8 mouse cellular contexts compared by ENCODE assay signal in genomic region chr7:4836351-4836792, GRCm38 (mm10). TPM values are rescaled to one million over a fixed set of nuclear protein-coding genes. Genes with fewer than 3 reads are reported as not detected.
DNase-seq lines count a peak whose midpoint lies in the region; ATAC-seq lines count a peak whose summit lies in the region.

No protein-coding gene starts in this region.

- H3K27me3 ChIP-seq in intestine, embryonic 15.5 days (replicated peaks): peaks cover 44% of the 10 kb centered on the region
- H3K27me3 ChIP-seq in liver, embryonic 12.5 days (replicated peaks): peaks cover 94% of the 10 kb centered on the region
- H3K27me3 ChIP-seq in stomach, embryonic 14.5 days (ENCODE audit: control insufficient read depth, insufficient read depth, low read length): peaks cover 20% of the 10 kb centered on the region; the same call in 1 of the 2 replicates

- DNase-seq in frontal cortex, postnatal 36 days (ENCODE audit: low spot score in 2 of 2): peak; percentile 26 to 54
- no peak for DNase-seq in frontal cortex, adult 2 months (ENCODE audit: extremely low spot score in 1 of 2, low spot score in 1 of 2)
- peak; percentile 88 for DNase-seq in cerebellum, adult 9-10 months
- DNase-seq in gastrocnemius, adult 8-10 months (ENCODE audit: low spot score in 2 of 2): peak; percentile 15 to 50

- WGBS in intestine, embryonic 15.5 days: under 1% methylated on average over 51 of the region's 51 CpGs
- under 1% methylated on average over 51 of the region's 51 CpGs for WGBS in liver, embryonic 12.5 days (ENCODE audit: insufficient replicate concordance)
- under 1% methylated on average over 51 of the region's 51 CpGs for WGBS in stomach, embryonic 14.5 days

- ATAC-seq in intestine, embryonic 15.5 days: peak; percentile 92
- peak; percentile 37; the same call in 1 of the 2 replicates for ATAC-seq in liver, embryonic 12.5 days
- 0 out of 2 replicates have a peak, but pooled peaks have one; percentile 34 for ATAC-seq in monocyte, adult 5-6 weeks (replicated peaks; ENCODE audit: insufficient number of reproducible peaks, low FRiP score, low TSS enrichment, poor library complexity, severe bottlenecking)
- ATAC-seq in stomach, embryonic 14.5 days (ENCODE audit: insufficient number of reproducible peaks, insufficient read depth, low FRiP score, low read depth): peak; percentile 74

- no peaks in the 10 kb centered on the region for H3K9me3 ChIP-seq in intestine, embryonic 15.5 days
- H3K9me3 ChIP-seq in liver, embryonic 12.5 days (replicated peaks): no peaks in the 10 kb centered on the region
- H3K9me3 ChIP-seq in stomach, embryonic 14.5 days (ENCODE audit: control insufficient read depth, low read depth, low read length): 0 out of 2 replicates have a peak, but pooled peaks cover 3% of the 10 kb centered on the region

- no peaks in the 10 kb centered on the region for H3K36me3 ChIP-seq in intestine, embryonic 15.5 days
- H3K36me3 ChIP-seq in liver, embryonic 12.5 days: no peaks in the 10 kb centered on the region
- H3K36me3 ChIP-seq in stomach, embryonic 14.5 days (ENCODE audit: control insufficient read depth, insufficient read depth, low read length): no peaks in the 10 kb centered on the region

- H3K27ac ChIP-seq in intestine, embryonic 15.5 days: no peak overlapping the region
- no peak overlapping the region for H3K27ac ChIP-seq in liver, embryonic 12.5 days
- H3K27ac ChIP-seq in stomach, embryonic 14.5 days (ENCODE audit: low read length): no peak overlapping the region

- peaks cover 9% of the 10 kb centered on the region for H3K4me1 ChIP-seq in intestine, embryonic 15.5 days (replicated peaks)
- H3K4me1 ChIP-seq in liver, embryonic 12.5 days: peaks cover 7% of the 10 kb centered on the region; the same call in 1 of the 2 replicates
- H3K4me1 ChIP-seq in stomach, embryonic 14.5 days (ENCODE audit: control insufficient read depth, insufficient read depth, low read length): 0 out of 2 replicates have a peak, but pooled peaks cover 3% of the 10 kb centered on the region

- H3K9ac ChIP-seq in intestine, embryonic 15.5 days: peak overlapping the region; percentile 40
- no peak overlapping the region for H3K9ac ChIP-seq in liver, embryonic 12.5 days
- peak overlapping the region; percentile 42; the same call in 1 of the 2 replicates for H3K9ac ChIP-seq in stomach, embryonic 14.5 days (replicated peaks; ENCODE audit: low read depth, low read length)

- H3K4me3 ChIP-seq in intestine, embryonic 15.5 days (replicated peaks): peak overlapping the region; percentile 44
- H3K4me3 ChIP-seq in liver, embryonic 12.5 days: peak overlapping the region; percentile 45
- H3K4me3 ChIP-seq in stomach, embryonic 14.5 days (ENCODE audit: low read depth, low read length): peak overlapping the region; percentile 41

- peak overlapping the region; percentile 93 for H3K4me2 ChIP-seq in intestine, embryonic 15.5 days (replicated peaks)
- peak overlapping the region; percentile 68 for H3K4me2 ChIP-seq in liver, embryonic 12.5 days
- H3K4me2 ChIP-seq in stomach, embryonic 14.5 days (replicated peaks; ENCODE audit: low read depth, low read length): peak overlapping the region; percentile 80

RNA-seq across cellular contexts. Expression of gene Shisa7, which starts 8.1 kb away (rescaled TPM):
- 149 and 155 TPM in 2 replicates for polyA plus RNA-seq in frontal cortex, adult 2 months (2012; rRNA removed)
- not detected for total RNA-seq in gastrocnemius, adult 8-10 months (2022)
- polyA plus RNA-seq in intestine, embryonic 15.5 days (2015; fragmentation: Nextera tagmentation; extraction: Ambion mirVana): 0.21 and 0.27 TPM in 2 replicates
- not detected in 2 replicates for polyA plus RNA-seq in liver, embryonic 12.5 days (2016; fragmentation: Nextera tagmentation; extraction: Ambion mirVana)
- 0.11 TPM in 1 of 3 replicates, not detected in the others for total RNA-seq in monocyte, adult 5-6 weeks (2017)
- 0.70 and 1.0 TPM in 2 replicates for polyA plus RNA-seq in stomach, embryonic 14.5 days (2014; fragmentation: Nextera tagmentation; extraction: Ambion mirVana)

RNA-seq across cellular contexts. Expression of gene Ube2s, which starts 24.0 kb away (rescaled TPM):
- 146 and 177 TPM in 2 replicates for polyA plus RNA-seq in frontal cortex, adult 2 months (2012; rRNA removed)
- 100 to 1,000 TPM in 1 of 4 experiments, 10 to 100 TPM in 3; 92.3 to 102 (median 95.8) TPM for total RNA-seq in gastrocnemius, adult 8-10 months (2022)
- 303 and 321 TPM in 2 replicates for polyA plus RNA-seq in intestine, embryonic 15.5 days (2015; fragmentation: Nextera tagmentation; extraction: Ambion mirVana)
- 353 and 370 TPM in 2 replicates for polyA plus RNA-seq in liver, embryonic 12.5 days (2016; fragmentation: Nextera tagmentation; extraction: Ambion mirVana)
- 96.9 to 129 TPM (median 127 TPM) in 3 replicates for total RNA-seq in monocyte, adult 5-6 weeks (2017)
- polyA plus RNA-seq in stomach, embryonic 14.5 days (2014; fragmentation: Nextera tagmentation; extraction: Ambion mirVana): 318 and 349 TPM in 2 replicates

RNA-seq across cellular contexts. Expression of gene Isoc2b, which starts 33.7 kb away (rescaled TPM):
- polyA plus RNA-seq in frontal cortex, adult 2 months (2012; rRNA removed): 10.6 and 13.8 TPM in 2 replicates
- 1 to 10 TPM; 3.5 to 5.0 (median 3.8) TPM for total RNA-seq in gastrocnemius, adult 8-10 months (2022)
- 9.7 and 15.5 TPM in 2 replicates for polyA plus RNA-seq in intestine, embryonic 15.5 days (2015; fragmentation: Nextera tagmentation; extraction: Ambion mirVana)
- polyA plus RNA-seq in liver, embryonic 12.5 days (2016; fragmentation: Nextera tagmentation; extraction: Ambion mirVana): 3.5 and 3.9 TPM in 2 replicates
- 7.1 to 45.7 TPM (median 35.7 TPM) in 3 replicates for total RNA-seq in monocyte, adult 5-6 weeks (2017)
- 7.0 and 7.8 TPM in 2 replicates for polyA plus RNA-seq in stomach, embryonic 14.5 days (2014; fragmentation: Nextera tagmentation; extraction: Ambion mirVana)

RNA-seq across cellular contexts. Expression of gene Isoc2a, which starts 40.6 kb away (rescaled TPM):
- 10.7 and 12.0 TPM in 2 replicates for polyA plus RNA-seq in frontal cortex, adult 2 months (2012; rRNA removed)
- total RNA-seq in gastrocnemius, adult 8-10 months (2022): 10 to 100 TPM; 23.6 to 32.4 (median 28.2) TPM
- 0.68 and 1.0 TPM in 2 replicates for polyA plus RNA-seq in intestine, embryonic 15.5 days (2015; fragmentation: Nextera tagmentation; extraction: Ambion mirVana)
- polyA plus RNA-seq in liver, embryonic 12.5 days (2016; fragmentation: Nextera tagmentation; extraction: Ambion mirVana): 0.62 and 0.95 TPM in 2 replicates
- 4.5 to 8.4 TPM (median 7.9 TPM) in 3 replicates for total RNA-seq in monocyte, adult 5-6 weeks (2017)
- polyA plus RNA-seq in stomach, embryonic 14.5 days (2014; fragmentation: Nextera tagmentation; extraction: Ambion mirVana): 0.94 and 0.98 TPM in 2 replicates

RNA-seq across cellular contexts. Expression of gene Rpl28, which starts 43.7 kb away (rescaled TPM):
- polyA plus RNA-seq in frontal cortex, adult 2 months (2012; rRNA removed): 306 and 348 TPM in 2 replicates
- total RNA-seq in gastrocnemius, adult 8-10 months (2022): 100 to 1,000 TPM; 347 to 558 (median 433) TPM
- polyA plus RNA-seq in intestine, embryonic 15.5 days (2015; fragmentation: Nextera tagmentation; extraction: Ambion mirVana): 328 and 339 TPM in 2 replicates
- polyA plus RNA-seq in liver, embryonic 12.5 days (2016; fragmentation: Nextera tagmentation; extraction: Ambion mirVana): 397 and 413 TPM in 2 replicates
- 260 to 549 TPM (median 279 TPM) in 3 replicates for total RNA-seq in monocyte, adult 5-6 weeks (2017)
- polyA plus RNA-seq in stomach, embryonic 14.5 days (2014; fragmentation: Nextera tagmentation; extraction: Ambion mirVana): 301 and 312 TPM in 2 replicates

Comparison
In these comparisons a context has a peak if more than half of its experiments do, and no peak if none do; other contexts are left out.
1. DNase-seq: peak in frontal cortex, postnatal 36 days (2 of 2), cerebellum, adult 9-10 months (single experiment) and gastrocnemius, adult 8-10 months (2 of 2); none in frontal cortex, adult 2 months (0 of 2).
2. ATAC-seq: peak in every context shown above with its lines; median percentile 92 in intestine, embryonic 15.5 days; 74 in stomach, embryonic 14.5 days; 37 in liver, embryonic 12.5 days; 34 in monocyte, adult 5-6 weeks.
3. RNA of gene Shisa7, which starts 8.1 kb away (polyA plus RNA-seq): 149 to 155 TPM in frontal cortex, adult 2 months; 0.70 to 1.0 TPM in stomach, embryonic 14.5 days, 0.21 to 0.27 TPM in intestine, embryonic 15.5 days and not detected in liver, embryonic 12.5 days; every median in the first group is over 10 times any median in the second.
4. Peak in every context shown above with its lines, with median percentiles within 50 percentile points of each other: H3K4me2 ChIP-seq and H3K4me3 ChIP-seq.